Comparison of ENCODE assay signal across 7 mouse cellular contexts in the genomic region with DNA sequence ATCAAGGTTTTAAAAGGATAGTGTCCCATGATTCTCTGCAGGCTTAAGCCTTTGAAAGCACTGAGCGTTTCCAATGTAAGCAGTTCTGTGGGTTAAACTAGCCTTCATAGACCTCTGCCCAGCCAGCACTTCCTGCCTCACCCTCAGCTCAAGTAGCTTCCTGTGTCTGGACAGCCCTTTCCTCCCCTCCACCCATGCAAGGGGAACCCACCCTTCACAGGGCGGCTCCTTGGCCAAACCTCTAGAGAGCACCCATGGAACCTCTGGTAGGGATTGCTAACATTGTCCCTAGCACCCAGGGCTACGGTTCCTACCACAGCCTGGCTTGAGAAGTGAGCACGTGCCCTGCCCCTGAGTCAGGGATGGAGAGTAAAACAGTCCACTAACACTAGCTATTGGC. TPM values are rescaled to one million over a fixed set of nuclear protein-coding genes. Genes with fewer than 3 reads are reported as not detected.
DNase-seq lines count a peak whose midpoint lies in the region; ATAC-seq and TF ChIP-seq lines count a peak whose summit lies in the region.

No protein-coding gene starts in this region.

- no peaks in the 10 kb centered on the region for H3K27me3 ChIP-seq in E14TG2a.4 (ENCODE audit: insufficient read depth, low read length)
- H3K27me3 ChIP-seq in heart, embryonic 16.5 days (ENCODE audit: control insufficient read depth, insufficient read depth, low read length) = no peaks in the 10 kb centered on the region

- H3K4me2 ChIP-seq in heart, embryonic 16.5 days (ENCODE audit: low read depth, low read length) = no peak overlapping the region

- WGBS in heart, embryonic 16.5 days = 60% methylated on average over 4 of the region's 4 CpGs

- 0 out of 2 replicates have a peak, but pooled peaks have one; percentile 41 for ATAC-seq in heart, embryonic 16.5 days (replicated peaks; ENCODE audit: extremely low read depth, insufficient read depth, low FRiP score)

- no peaks in the 10 kb centered on the region for H3K9me3 ChIP-seq in E14TG2a.4 (ENCODE audit: low read length)
- no peaks in the 10 kb centered on the region for H3K9me3 ChIP-seq in heart, embryonic 16.5 days (replicated peaks; ENCODE audit: control insufficient read depth, low read length)

- peaks cover 35% of the 10 kb centered on the region for H3K4me1 ChIP-seq in E14TG2a.4 (replicated peaks; ENCODE audit: low read depth, low read length)
- H3K4me1 ChIP-seq in heart, embryonic 16.5 days (ENCODE audit: control insufficient read depth, insufficient read depth, low read length) = peaks cover 3% of the 10 kb centered on the region

- H3K9ac ChIP-seq in heart, embryonic 16.5 days (ENCODE audit: low read length) = no peak overlapping the region

- H3K27ac ChIP-seq in heart, embryonic 16.5 days (ENCODE audit: low read length) = peak overlapping the region; percentile 37; the same call in 1 of the 2 replicates

- no peak for TF ChIP-seq CTCF in E14TG2a.4 (conservative IDR thresholded peaks at IDR 0.05; ENCODE audit: low read length)

- peak overlapping the region; percentile 50 for H3K4me3 ChIP-seq in E14TG2a.4 (replicated peaks; ENCODE audit: low read length)
- no peak overlapping the region for H3K4me3 ChIP-seq in heart, embryonic 16.5 days (ENCODE audit: low read length)

- H3K36me3 ChIP-seq in E14TG2a.4 (ENCODE audit: insufficient read depth, low read length) = peaks cover 9% of the 10 kb centered on the region
- no peaks in the 10 kb centered on the region for H3K36me3 ChIP-seq in heart, embryonic 16.5 days (ENCODE audit: control insufficient read depth, insufficient read depth)

- peak; percentile 6 for DNase-seq in CD4-positive helper T cell, adult 2 months (ENCODE audit: low read depth, low spot score)
- DNase-seq in kidney, postnatal 14 days = peak; percentile 40
- DNase-seq in testis, postnatal 10 days (ENCODE audit: low spot score) = no peak
- DNase-seq in adipocyte (ENCODE audit: low spot score) = no peak
- no peak for DNase-seq in layer of hippocampus, postnatal 36 days

RNA-seq across cellular contexts. Expression of gene Klf12, which starts 23.9 kb away (rescaled TPM):
- 5.9 and 6.3 TPM in 2 replicates for polyA plus RNA-seq in heart, embryonic 16.5 days (2015; fragmentation: Nextera tagmentation; extraction: Ambion mirVana)
- 10 to 100 TPM; 36.6 to 39.2 TPM for total RNA-seq in layer of hippocampus, postnatal 36 days (2021)

Comparison
In these comparisons a context has a peak if more than half of its experiments do, and no peak if none do; other contexts are left out.
1. DNase-seq: peak in CD4-positive helper T cell, adult 2 months (single experiment) and kidney, postnatal 14 days (single experiment); none in testis, postnatal 10 days (single experiment), adipocyte (single experiment) and layer of hippocampus, postnatal 36 days (0 of 2).